Mouse (Mus musculus): ENCODE measurements around the gene Erbb4. TPM values are rescaled to one million over a fixed set of nuclear protein-coding genes. Genes with fewer than 3 reads are reported as not detected.

Gene Erbb4
- polyA plus RNA-seq, 1 experiment: 0.28 TPM

- H3K27ac ChIP-seq (ENCODE audit: control insufficient read depth, insufficient read depth, low read depth, low read length): no peak overlapping the region
- H3K4me3 ChIP-seq (ENCODE audit: control insufficient read depth, low read depth, low read length): no peak overlapping the region
- TF ChIP-seq POLR2A (IDR thresholded peaks at IDR 0.05; ENCODE audit: control insufficient read depth, low read depth, low read length) (no peak), CTCF (IDR thresholded peaks at IDR 0.05; ENCODE audit: control insufficient read depth, insufficient read depth, insufficient replicate concordance, low read depth, low read length) (no peak)
- H3K4me1 ChIP-seq (ENCODE audit: control insufficient read depth, insufficient read depth, low read length): no peaks in the 10 kb centered on the region
- no peaks in the 10 kb centered on the region for H3K36me3 ChIP-seq (ENCODE audit: control insufficient read depth, insufficient read depth, low read length)
- H3K27me3 ChIP-seq (ENCODE audit: control insufficient read depth, insufficient read depth, low read length): no peaks in the 10 kb centered on the region
Observed at GRCm38 (mm10) chr1:68666831-68667601, 440.8 kb downstream of the Erbb4 start.

- Histone ChIP-seq H3K4me3 (ENCODE audit: control insufficient read depth, low read depth, low read length) (no peak overlapping the region), H3K27ac (ENCODE audit: control insufficient read depth, insufficient read depth, low read depth, low read length) (no peak overlapping the region), H3K27me3 (ENCODE audit: control insufficient read depth, insufficient read depth, low read length) (no peaks in the 10 kb centered on the region), H3K4me1 (ENCODE audit: control insufficient read depth, insufficient read depth, low read length) (no peaks in the 10 kb centered on the region), H3K36me3 (ENCODE audit: control insufficient read depth, insufficient read depth, low read length) (no peaks in the 10 kb centered on the region)
- no peak for TF ChIP-seq POLR2A (IDR thresholded peaks at IDR 0.05; ENCODE audit: control insufficient read depth, low read depth, low read length)
- TF ChIP-seq CTCF (IDR thresholded peaks at IDR 0.05; ENCODE audit: control insufficient read depth, insufficient read depth, insufficient replicate concordance, low read depth, low read length): no peak
Observed at GRCm38 (mm10) chr1:68590475-68590874, 517.4 kb downstream of the Erbb4 start.

- Histone ChIP-seq H3K27ac (ENCODE audit: control insufficient read depth, insufficient read depth, low read depth, low read length) (no peak overlapping the region), H3K4me3 (ENCODE audit: control insufficient read depth, low read depth, low read length) (no peak overlapping the region), H3K4me1 (ENCODE audit: control insufficient read depth, insufficient read depth, low read length) (no peaks in the 10 kb centered on the region), H3K27me3 (ENCODE audit: control insufficient read depth, insufficient read depth, low read length) (no peaks in the 10 kb centered on the region), H3K36me3 (ENCODE audit: control insufficient read depth, insufficient read depth, low read length) (no peaks in the 10 kb centered on the region)
- TF ChIP-seq CTCF (IDR thresholded peaks at IDR 0.05; ENCODE audit: control insufficient read depth, insufficient read depth, insufficient replicate concordance, low read depth, low read length) (no peak), POLR2A (IDR thresholded peaks at IDR 0.05; ENCODE audit: control insufficient read depth, low read depth, low read length) (no peak)
Observed at GRCm38 (mm10) chr1:68573851-68574540, 533.9 kb downstream of the Erbb4 start.

- TF ChIP-seq POLR2A (IDR thresholded peaks at IDR 0.05; ENCODE audit: control insufficient read depth, low read depth, low read length) (no peak), CTCF (IDR thresholded peaks at IDR 0.05; ENCODE audit: control insufficient read depth, insufficient read depth, insufficient replicate concordance, low read depth, low read length) (no peak)
Observed at GRCm38 (mm10) chr1:68570924-68571323, 536.9 kb downstream of the Erbb4 start.

GRCm38 (mm10) chr1:68542942-68543341, 564.9 kb downstream of the Erbb4 start:
- Histone ChIP-seq H3K36me3 (ENCODE audit: control insufficient read depth, insufficient read depth, low read length) (no peaks in the 10 kb centered on the region), H3K27me3 (ENCODE audit: control insufficient read depth, insufficient read depth, low read length) (no peaks in the 10 kb centered on the region), H3K4me1 (ENCODE audit: control insufficient read depth, insufficient read depth, low read length) (no peaks in the 10 kb centered on the region), H3K4me3 (ENCODE audit: control insufficient read depth, low read depth, low read length) (no peak overlapping the region), H3K27ac (ENCODE audit: control insufficient read depth, insufficient read depth, low read depth, low read length) (no peak overlapping the region)
- no peak for TF ChIP-seq POLR2A (IDR thresholded peaks at IDR 0.05; ENCODE audit: control insufficient read depth, low read depth, low read length)

More at GRCm38 (mm10) chr1:68570924-68571323, 536.9 kb downstream of the Erbb4 start:
- Histone ChIP-seq H3K4me1 (ENCODE audit: control insufficient read depth, insufficient read depth, low read length) (no peaks in the 10 kb centered on the region), H3K27me3 (ENCODE audit: control insufficient read depth, insufficient read depth, low read length) (no peaks in the 10 kb centered on the region), H3K4me3 (ENCODE audit: control insufficient read depth, low read depth, low read length) (no peak overlapping the region), H3K36me3 (ENCODE audit: control insufficient read depth, insufficient read depth, low read length) (no peaks in the 10 kb centered on the region), H3K27ac (ENCODE audit: control insufficient read depth, insufficient read depth, low read depth, low read length) (no peak overlapping the region)

GRCm38 (mm10) chr1:68517820-68518219, 590.0 kb downstream of the Erbb4 start:
- Histone ChIP-seq H3K27me3 (ENCODE audit: control insufficient read depth, insufficient read depth, low read length) (no peaks in the 10 kb centered on the region), H3K4me1 (ENCODE audit: control insufficient read depth, insufficient read depth, low read length) (no peaks in the 10 kb centered on the region), H3K36me3 (ENCODE audit: control insufficient read depth, insufficient read depth, low read length) (no peaks in the 10 kb centered on the region), H3K27ac (ENCODE audit: control insufficient read depth, insufficient read depth, low read depth, low read length) (no peak overlapping the region), H3K4me3 (ENCODE audit: control insufficient read depth, low read depth, low read length) (no peak overlapping the region)
- TF ChIP-seq POLR2A (IDR thresholded peaks at IDR 0.05; ENCODE audit: control insufficient read depth, low read depth, low read length) (no peak), CTCF (IDR thresholded peaks at IDR 0.05; ENCODE audit: control insufficient read depth, insufficient read depth, insufficient replicate concordance, low read depth, low read length) (no peak)

GRCm38 (mm10) chr1:68503873-68504272, 604.0 kb downstream of the Erbb4 start:
- Histone ChIP-seq H3K4me1 (ENCODE audit: control insufficient read depth, insufficient read depth, low read length) (no peaks in the 10 kb centered on the region), H3K36me3 (ENCODE audit: control insufficient read depth, insufficient read depth, low read length) (no peaks in the 10 kb centered on the region), H3K27ac (ENCODE audit: control insufficient read depth, insufficient read depth, low read depth, low read length) (no peak overlapping the region), H3K4me3 (ENCODE audit: control insufficient read depth, low read depth, low read length) (no peak overlapping the region), H3K27me3 (ENCODE audit: control insufficient read depth, insufficient read depth, low read length) (no peaks in the 10 kb centered on the region)
- no peak for TF ChIP-seq CTCF (IDR thresholded peaks at IDR 0.05; ENCODE audit: control insufficient read depth, insufficient read depth, insufficient replicate concordance, low read depth, low read length)
- TF ChIP-seq POLR2A (IDR thresholded peaks at IDR 0.05; ENCODE audit: control insufficient read depth, low read depth, low read length): no peak
